Mouse (Mus musculus) thymus, postnatal 36 days (tissue): ENCODE measurements around the gene Pef1.

Experiments
- DNase-seq, 2 experiments: peaks; one replicate each; pipeline ENCODE4 v3.0.0; 2022; ENCODE audit warnings: mixed read lengths in 2 of 2

Pef1 gene

DNA sequence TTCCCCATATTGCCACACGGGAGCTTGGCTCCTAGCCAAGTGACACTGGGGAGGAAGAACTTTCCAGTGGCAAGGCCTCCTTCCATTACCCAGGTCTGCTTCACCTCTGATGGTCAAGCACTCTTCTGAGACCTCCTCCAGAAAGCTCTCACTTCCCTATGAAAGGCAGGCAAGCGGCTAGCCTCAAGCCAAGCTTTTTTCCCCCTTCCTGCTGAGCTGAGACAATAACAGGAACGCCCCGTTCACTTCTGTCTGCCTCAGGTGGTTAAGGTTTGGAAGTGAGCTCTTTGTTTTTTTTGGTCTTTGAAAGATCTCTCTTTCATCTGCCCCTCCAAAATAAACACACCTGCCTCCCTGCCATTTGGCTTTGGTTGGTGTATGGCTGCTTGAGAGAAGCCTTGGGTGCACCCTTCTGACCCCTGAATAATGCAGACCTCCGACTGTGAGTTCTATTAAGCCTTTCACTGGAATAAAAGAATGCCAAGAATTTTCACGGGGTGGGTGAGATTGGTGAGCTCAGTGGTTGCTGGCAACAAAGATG, at the start of gene Pef1:
Gene Pef1 (plus strand): TSS at position 448 of the 541 bp plus-strand sequence.
- no peak for DNase-seq

DNA sequence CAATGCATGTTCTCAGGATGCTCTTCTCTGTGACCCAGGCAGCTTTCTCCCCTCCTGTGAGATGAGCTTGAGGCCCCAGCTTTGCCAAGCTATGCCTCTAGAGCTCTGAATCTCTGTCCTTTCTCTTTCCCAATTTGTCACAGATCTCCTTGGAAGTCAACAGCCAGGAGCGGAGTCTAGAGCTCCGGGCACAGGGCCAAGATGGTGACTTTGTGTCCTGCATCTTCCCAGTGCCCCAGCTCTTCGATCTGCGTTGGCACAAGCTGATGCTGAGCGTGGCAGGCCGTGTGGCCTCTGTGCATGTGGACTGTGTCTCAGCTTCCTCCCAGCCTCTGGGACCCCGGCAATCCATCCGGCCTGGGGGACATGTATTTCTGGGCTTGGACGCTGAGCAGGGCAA, 49.2 kb upstream of the Pef1 start:
- no peak for DNase-seq

DNA sequence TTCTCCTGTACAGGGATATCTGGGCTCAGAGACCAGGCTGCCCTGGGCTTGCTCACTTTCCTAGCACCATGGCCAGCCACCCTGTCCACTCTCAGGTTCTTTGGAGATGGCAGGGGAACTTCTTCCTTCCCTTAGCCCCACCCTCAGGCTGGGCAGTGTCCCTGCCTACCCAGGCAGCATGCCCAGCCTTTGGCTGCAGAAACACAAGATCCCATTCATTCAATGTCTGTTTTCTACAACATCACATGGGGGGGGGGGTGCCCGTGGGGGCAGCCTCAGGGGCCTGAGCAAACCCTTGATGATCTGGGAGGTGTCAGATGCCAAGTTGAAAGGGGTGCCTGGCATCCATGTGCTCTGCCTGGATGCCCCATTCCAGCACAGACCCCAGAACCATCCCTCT, 47.6 kb upstream of the Pef1 start:
- no peak for DNase-seq

DNA sequence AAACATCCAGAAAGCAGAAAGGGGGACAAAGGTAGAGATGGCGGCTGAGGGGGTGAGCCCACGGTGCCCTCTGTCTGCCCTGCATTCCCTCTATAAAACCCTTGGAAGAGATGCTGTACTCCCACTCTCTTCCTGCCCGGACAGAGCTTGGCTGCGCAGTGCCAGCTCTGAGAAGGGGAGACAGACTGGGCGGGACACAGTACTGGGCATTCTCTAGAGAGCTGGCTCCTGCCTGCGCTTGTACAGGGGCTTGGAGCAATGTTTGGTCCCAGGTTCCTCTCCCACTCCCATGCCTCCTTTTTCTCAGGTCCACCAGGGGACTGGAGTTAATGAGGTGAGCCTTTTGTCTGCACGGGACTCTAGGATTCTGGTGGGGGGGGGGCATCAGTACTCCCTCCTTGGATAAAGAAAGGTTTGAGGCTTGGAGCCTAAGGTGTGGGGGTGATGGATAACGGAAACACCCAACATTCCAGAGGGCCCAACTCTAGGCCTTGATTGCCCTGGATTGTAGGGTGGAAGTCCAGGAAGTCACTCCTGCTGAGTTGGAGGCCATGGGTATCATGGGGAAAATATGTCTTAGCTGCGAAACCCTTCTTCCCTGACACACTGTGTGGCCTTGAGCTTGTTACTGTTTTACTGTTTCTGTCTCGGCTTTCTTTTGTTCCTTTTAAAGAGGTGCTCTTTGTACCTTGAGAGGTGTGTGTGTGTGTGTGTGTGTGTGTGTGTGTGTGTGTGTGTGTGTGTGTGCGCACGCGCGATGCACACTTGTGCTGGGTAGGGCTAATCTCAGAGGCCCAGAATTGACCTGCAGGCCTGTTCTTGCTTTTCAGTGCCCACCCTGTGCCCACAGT, 47.0 kb upstream of the Pef1 start:
- DNase-seq: no peak

DNA sequence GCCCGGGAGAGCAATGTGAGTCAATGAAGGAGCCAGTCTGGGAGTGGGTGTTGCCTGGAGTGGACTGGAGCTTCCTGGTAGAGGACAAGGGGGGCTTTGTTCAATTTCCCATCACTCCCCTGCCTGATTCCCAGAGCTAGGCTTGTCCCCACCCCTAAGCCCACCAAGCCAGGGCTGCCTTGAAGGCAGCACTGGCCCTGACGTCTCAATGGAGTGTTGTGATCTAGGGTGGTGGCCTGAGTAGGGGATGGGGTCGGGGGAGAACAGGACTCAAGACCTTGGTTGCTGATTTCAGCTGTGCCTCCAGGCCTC, 46.4 kb upstream of the Pef1 start:
- no peak for DNase-seq

DNA sequence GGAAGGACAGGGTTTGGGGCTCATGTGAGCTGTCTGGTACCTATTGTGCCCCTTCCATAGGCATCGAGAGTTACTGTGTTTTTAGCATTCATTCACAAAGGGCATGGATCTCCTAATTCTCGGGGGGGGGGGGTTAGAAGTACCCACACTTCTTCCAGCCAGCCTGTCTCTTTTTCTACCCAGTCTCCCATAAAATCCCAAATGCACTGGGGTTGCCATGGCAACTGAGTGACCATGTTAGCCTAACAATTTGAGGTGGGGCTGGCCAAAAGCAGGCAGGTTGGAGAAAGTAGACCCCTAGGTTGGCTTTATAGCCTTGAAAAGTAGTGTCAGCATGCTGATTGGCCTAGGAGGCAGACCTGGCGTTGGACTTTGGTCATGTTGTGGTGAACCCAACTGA, 45.9 kb upstream of the Pef1 start:
- DNase-seq: no peak

DNA sequence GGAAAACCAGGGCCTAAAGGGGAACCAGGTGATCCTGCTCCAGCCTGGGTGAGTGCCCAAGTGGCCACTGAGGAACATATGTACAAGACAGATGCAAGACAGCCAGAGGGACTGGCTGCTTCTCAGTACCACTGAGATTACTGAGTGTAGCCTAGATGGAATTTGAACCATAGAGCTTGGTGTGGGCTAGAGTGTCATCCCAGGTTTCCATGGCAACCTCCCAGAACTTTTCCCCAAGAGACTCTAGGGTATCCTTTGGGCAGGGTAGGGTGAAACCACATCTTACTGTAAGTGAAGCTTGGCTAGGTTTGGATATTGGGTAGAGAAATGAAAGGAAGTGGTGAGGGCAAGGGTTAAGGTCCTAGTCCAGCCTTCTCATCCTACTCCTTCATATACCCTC, 41.4 kb upstream of the Pef1 start:
- DNase-seq: no peak

DNA sequence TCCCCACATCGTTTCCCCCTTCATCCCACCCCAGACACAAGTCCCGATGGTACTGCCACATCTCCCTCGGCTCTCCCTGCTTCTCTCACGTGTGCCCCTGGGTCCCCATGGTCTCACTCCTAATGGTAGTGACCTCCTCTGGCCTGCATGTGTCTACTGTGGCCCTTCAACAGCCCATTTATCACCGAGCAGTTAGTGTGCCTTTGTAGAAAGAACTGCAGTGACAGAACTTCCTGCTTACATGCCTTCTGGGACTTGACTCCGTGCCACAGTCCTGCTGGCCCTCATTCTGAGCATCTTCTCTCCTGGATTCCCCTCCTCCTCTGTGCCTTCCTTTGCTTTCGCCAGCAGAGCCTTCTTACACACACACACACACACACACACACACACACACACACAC, 39.2 kb upstream of the Pef1 start:
- no peak for DNase-seq

DNA sequence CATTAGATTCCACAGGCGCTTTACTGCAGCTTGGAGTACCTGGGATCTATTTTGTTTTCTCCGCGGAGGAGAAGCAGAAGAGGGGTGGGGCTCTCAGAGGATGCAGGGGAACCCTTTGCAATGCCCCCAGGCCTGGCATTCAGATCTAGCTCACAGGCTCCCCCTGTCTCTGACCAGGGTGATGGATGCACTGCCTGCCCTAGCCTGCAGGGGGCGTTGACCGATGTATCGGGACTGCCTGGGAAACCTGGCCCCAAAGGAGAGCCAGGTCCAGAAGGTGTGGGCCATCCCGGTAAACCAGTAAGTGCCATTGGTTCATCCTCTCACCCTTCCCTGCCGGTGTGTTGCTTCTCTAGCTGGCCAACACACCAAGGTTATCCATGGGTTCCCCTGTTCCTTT, 35.5 kb upstream of the Pef1 start:
- DNase-seq: peak; percentile 32 to 37

DNA sequence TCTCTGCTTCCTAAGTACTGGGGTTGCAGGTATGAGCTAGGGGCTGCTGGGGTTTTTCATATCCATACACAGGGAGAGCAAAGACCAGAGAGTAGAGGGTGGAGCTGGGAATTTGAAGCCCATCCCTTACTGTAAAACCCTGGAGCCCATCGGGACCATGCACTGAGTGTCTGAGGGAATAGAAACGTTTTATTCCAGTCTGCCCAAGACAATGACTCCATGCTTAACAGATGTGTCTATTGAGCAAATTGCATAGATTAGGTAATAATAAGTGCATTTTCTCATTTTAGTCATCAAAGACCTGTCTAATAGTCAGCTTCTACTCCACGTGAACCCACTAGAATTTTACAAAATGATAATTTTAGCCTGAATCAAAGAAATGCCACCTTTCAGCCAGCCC, 31.8 kb upstream of the Pef1 start:
- no peak for DNase-seq

DNA sequence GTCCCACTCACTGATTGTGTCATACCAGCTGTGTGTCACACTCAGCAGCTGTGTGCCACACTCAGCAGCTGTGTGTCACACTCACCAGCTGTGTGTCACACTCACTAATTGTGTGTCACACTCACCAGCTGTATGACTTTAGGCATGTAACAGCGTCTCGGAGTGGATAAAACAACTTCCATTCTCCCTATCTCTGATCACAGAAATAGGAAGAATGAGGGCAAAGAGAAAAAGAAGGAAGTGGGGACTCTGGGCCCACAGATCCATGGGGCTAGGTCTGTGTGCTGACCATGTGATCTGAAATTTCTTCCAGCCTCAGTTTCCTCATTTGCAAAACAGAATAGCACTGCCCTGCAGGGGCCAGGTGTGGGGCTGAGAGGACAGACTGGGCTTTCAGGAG, 30.6 kb upstream of the Pef1 start:
- DNase-seq: no peak

DNA sequence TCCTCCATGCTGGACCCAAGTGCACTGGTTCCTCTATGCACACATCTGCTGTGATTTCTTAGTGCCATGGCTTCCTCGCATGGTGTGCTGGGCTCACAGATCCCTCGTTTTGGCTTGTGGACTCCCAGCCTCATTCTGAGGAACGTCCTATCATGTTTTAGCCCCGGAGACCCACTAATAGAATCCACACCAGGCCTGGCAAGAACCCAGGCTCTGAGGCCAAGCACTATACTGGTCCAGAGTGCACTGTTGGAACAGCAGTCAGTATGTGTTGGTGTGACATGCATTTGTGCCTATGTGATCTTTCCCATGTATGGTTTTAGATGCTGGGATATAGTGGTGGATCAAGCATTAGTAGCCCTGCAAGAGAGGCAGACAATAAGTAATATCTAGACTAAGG, 29.0 kb upstream of the Pef1 start:
- no peak for DNase-seq

DNA sequence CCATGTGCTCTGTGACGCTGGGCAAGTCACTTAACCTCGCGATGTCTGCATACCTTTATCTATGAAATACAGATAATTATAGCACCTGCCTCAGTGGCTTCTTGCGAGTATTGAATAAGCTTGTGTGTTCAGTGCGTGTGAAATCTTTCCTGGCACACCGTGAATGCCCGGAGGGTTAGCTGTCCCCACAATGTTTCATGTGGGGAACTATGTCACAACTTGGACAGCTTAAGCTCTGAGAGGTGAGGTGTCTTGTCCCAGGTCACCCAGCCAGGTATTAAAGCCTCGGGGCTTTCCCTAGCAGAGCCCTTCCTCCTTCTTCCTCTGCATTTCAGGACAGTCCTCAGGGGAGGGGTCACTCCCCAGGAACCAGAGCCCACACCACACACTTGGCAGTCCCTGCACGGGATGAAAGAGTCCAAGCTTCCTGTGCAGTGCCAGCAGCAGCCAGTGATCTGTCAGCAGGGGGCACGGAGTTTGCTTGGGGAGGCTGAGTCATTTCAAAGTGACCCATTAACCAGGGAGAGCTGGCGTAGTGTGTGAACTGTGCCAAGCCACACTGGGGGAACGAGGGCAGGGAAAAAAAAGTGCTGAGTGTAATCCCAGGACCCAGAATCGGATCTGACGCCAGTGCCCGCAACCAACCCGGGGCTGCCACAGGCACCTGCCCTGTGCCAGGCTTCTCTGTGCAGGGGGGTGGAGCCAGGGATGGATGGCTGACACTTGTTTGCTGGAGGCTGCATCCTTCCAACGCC, 27.4 kb upstream of the Pef1 start:
- DNase-seq: no peak

DNA sequence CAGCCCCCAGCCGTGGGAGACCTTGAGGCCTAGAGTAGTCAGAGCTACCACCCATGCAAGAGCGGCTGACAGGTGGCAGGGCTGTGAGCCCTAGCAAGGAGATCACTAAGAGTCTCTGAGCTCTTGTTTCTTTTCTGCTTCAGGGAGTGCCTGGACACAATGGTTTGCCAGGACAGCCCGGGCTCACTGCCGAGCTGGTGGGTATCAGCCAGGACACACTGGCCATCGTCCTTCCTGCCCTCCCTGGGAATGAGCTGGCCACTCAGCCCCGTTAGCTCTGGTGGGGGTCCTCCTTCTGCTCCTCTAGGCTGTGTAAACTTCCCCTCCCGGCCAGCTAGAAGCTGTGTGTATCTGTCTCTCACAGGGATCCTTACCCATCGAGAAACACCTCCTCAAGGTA, 25.5 kb upstream of the Pef1 start:
- DNase-seq: no peak

DNA sequence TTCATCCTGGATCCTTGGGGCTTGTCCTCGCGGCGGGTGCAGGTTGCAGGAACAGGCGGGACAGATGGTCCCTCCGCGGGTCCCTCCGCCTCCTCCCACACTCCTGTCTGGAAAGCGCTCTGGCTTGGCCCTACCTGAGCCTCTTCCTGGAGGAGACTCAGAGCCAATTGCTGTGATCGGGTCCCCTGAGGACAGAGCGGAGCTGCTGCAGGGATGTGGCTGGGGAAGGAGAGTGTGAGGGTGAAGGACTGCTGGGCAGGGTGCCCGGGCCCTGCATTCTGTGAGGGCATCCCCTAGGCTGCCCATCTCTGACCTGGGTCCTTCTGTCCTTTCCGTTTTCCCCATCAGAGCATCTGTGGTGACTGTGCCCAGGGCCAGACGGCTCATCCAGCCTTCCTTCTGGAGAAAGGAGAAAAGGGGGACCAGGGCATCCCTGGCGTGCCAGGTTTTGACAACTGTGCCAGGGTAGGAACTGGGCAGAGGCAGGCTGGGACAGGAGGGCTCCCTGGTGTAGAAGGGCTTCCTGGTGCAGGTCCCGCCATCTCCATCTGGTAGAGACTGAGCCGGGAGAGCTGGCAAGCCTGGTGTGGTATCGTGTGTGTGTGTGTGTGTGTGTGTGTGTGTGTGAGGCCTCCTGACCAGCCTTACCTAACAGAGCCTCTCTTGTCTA, 23.4 kb upstream of the Pef1 start:
- DNase-seq: no peak

DNA sequence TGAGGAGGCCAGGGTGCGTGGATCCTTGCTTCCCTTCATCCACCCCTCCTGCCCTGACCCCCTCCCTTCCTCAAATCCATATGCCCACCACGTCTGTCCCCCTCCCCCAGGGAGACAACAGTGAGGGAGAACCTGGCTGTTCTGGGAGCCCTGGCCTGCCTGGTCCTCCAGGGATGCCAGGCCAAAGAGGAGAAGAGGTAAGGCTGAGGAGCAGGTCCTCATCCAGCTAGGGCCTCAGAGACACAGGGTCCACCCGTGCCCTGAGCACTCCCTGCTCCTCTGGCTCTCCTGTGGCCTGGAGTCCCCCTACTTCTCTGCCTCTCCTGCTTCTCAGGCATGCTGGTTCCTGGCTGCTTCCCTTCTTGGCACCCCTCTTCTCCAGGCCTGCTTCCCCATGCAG, 22.8 kb upstream of the Pef1 start:
- DNase-seq: no peak

DNA sequence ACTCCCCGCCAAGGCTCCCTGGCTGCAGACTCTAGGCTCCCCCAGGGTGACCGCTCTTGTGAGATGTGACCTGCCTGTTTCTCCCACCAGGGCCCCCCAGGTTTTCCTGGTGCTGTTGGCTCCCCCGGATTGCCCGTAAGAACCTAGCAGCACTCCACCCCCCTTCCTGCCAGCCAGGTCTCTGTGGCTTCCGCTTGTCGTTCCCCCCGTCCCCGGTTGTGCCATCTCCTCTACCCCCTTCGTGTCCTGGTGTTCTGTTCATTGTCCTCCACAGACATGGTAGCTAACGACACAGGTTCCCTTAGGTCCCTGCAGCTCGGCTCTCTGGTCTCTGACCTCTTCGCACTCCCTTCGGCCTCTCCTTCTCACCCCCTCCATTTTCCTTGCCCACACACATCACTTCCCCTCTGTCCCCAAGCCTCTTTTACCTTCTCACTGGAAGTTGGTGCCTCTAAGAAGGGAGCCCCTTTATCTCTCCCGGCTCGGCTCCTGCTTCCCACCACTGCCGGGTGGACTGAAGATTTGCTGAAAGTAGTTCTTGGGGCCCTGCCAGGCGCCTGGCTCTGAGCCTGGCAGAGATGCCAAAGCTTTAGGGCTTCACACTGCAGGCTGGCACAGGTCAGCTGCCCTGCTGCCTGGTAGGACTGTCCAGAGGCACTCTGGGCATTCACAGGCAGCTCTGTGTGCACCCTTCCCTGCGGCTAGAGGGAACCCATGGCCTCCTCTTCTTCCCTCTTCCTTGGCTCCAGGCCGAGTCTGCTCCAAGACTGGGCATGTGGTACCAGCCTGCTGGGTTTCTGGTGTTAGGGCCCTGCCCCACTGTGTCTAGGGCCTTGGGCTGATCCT, 20.8 kb upstream of the Pef1 start:
- DNase-seq: peak; percentile 18 to 27

DNA sequence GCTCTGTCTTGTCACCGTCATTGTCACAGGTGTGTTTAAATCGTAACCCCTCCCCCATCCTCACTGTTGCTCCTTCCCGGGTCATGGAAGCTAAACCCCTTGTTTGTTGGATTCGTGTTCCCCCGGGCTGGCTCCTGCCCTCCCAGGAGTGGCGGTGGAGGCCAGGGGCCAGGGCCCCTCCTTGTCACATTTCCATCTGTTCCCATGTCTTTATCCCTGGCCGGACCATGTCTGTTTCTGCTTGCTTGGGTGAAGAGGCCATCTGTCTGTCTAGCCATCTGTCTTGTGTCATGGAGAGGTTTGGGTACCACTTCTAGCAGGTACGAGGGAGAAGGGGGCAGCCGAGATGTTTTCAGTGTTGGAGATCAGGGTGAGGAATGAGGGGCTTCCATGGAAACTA, 20.1 kb upstream of the Pef1 start:
- DNase-seq: no peak

DNA sequence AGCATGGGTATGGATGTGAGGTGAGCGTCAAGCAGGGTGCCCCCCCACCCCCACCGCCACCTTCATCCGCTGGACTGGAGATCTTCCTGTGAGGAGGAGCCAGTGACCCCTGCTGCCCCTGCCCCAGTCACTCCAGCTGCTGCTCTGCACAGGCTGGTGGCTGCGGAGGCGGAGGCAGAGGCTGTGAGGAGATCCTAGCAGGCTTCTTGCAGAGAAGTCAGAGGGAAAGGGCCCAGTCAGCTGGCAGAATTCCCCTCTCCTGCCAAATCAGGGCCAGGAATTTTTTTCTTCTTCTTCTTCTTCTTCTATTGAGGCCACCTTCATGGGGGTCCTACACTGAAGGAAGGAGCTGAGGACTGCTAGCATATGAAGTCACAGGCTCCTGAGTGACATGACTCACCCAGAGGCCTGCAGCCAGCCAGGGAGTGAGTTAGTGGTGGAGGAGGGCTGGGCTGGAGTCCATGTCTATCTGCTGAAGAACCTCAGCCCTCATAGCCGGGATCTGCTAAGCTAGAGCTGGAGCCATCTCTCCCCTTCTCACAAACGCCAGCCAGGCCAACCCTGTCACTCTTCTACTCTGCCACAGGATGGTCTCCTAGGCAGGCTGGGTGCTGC, 17.9 kb upstream of the Pef1 start:
- no peak for DNase-seq

DNA sequence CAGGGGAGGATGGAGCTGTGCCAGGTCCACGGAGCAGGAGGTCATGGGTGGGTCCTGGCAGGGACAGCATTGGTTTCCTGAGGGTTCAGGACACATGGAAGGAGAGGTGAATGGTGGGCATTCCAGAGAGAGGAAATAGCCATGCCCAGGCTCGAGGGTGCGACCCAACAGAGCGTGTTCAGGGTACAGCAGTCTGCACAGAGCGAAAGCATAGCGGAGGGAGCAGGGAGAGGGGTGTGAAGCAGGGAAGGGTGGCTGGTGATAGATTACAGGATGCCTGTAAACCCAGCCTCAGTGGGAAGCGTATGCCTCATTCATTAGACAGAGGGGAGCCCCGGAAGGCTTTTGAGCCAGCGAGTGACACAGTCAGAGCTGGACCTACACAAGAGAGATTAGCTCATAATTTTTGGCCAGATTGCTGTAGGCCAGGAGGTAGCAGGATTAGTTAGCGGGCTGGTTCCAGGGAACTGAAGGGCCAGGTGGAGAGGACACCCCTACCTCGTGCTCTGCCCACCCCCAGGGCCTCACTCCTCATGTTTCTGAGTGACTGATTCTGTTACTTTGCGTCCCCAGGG, 17.0 kb upstream of the Pef1 start:
- no peak for DNase-seq

DNA sequence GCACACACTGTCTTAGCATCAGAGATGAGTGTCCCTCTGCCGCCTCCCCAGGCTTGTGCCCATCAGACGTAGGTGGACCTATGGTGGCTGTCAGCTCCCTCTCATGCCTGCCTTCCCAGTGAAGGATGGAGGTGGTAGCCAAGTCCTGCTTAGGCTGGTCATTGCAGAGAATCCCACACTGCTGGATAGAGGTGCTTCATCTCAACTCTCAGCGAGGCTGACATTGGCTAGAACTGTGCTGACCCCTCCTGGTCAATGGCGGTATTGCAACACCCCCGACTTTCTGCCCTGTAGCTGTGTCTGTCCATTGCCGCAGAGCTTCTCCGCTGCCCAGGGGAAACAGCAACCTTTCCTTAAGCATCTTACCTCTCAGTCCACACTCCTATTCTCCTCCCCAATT, 15.1 kb upstream of the Pef1 start:
- DNase-seq: peak; percentile 78 to 90

DNA sequence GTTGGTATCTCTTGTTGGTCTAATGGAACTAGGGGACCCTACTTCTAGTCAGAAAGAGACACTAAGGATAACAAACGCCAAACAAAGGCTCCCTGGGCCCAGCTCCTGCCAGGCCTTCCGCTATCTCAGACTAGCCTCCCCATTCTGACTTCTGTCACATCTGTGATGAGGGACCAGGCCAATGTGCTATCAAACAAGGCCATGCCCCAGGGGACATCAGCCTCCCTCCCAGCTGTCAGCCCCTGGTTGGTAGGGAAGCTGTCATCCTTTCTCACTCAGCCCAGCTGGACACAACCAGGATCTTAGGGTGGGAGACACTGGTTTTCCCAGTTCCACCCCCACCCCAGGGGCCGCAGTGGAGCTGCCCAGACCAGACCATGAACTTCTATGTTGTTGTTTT, 7.2 kb upstream of the Pef1 start:
- DNase-seq: no peak
